In genomic region chr11:5059704-5060156, GRCm38 (mm10) we compare ENCODE assay signal across 8 mouse cellular contexts. TPM values are rescaled to one million over a fixed set of nuclear protein-coding genes. Genes with fewer than 3 reads are reported as not detected.
DNase-seq lines count a peak whose midpoint lies in the region; ATAC-seq and TF ChIP-seq lines count a peak whose summit lies in the region.

No protein-coding gene starts in this region.

- H3K4me2 ChIP-seq in liver, embryonic 12.5 days, result no peak overlapping the region
- no peak overlapping the region for H3K4me2 ChIP-seq in lung, postnatal 0 days (replicated peaks; ENCODE audit: low read depth, low read length)

- peaks cover 100% of the 10 kb centered on the region for H3K27me3 ChIP-seq in liver, embryonic 12.5 days (replicated peaks)
- H3K27me3 ChIP-seq in lung, postnatal 0 days (replicated peaks; ENCODE audit: insufficient read depth, low read length), result peaks cover 49% of the 10 kb centered on the region
- H3K27me3 ChIP-seq in splenic B cell, adult 2 months (ENCODE audit: control insufficient read depth, insufficient read depth, low read length, poor library complexity, severe bottlenecking), result no peaks in the 10 kb centered on the region

- peaks cover 43% of the 10 kb centered on the region for H3K4me1 ChIP-seq in liver, embryonic 12.5 days
- peaks cover 46% of the 10 kb centered on the region for H3K4me1 ChIP-seq in lung, postnatal 0 days (ENCODE audit: insufficient read depth, low read depth, low read length)

- TF ChIP-seq EP300 in lung, postnatal 0 days (IDR thresholded peaks at IDR 0.05), result no peak

- no peak overlapping the region for H3K4me3 ChIP-seq in liver, embryonic 12.5 days
- H3K4me3 ChIP-seq in lung, postnatal 0 days (ENCODE audit: low read depth, low read length), result no peak overlapping the region

- peak; percentile 89 for TF ChIP-seq CTCF in lung, postnatal 0 days (IDR thresholded peaks at IDR 0.05)

- no peak overlapping the region for H3K27ac ChIP-seq in liver, embryonic 12.5 days
- H3K27ac ChIP-seq in lung, postnatal 0 days (ENCODE audit: low read length), result no peak overlapping the region

- no peak overlapping the region for H3K9ac ChIP-seq in liver, embryonic 12.5 days
- no peak overlapping the region for H3K9ac ChIP-seq in lung, postnatal 0 days (replicated peaks; ENCODE audit: low read depth)

- peak; percentile 58 for DNase-seq in adrenal gland, postnatal 10 days
- DNase-seq in adrenal gland, adult 8-10 months, result no peak
- DNase-seq in liver, result peak; percentile 34
- peak; percentile 76 for DNase-seq in embryo, embryonic 10 days (ENCODE audit: low spot score)
- peak; percentile 78 for DNase-seq in induced T-regulatory cell, adult 2 months (ENCODE audit: low read depth)
- DNase-seq in lung, postnatal 0 days (ENCODE audit: low spot score), result peak; percentile 56
- peak; percentile 77 for DNase-seq in splenic B cell, adult 2 months (ENCODE audit: low read depth, low spot score)

- peaks cover 10% of the 10 kb centered on the region; the same call in 1 of the 2 replicates for H3K36me3 ChIP-seq in liver, embryonic 12.5 days
- H3K36me3 ChIP-seq in lung, postnatal 0 days (ENCODE audit: insufficient read depth, low read length), result peaks cover 4% of the 10 kb centered on the region; the same call in 1 of the 2 replicates
- H3K36me3 ChIP-seq in splenic B cell, adult 2 months (ENCODE audit: control insufficient read depth, insufficient read depth, low read length, poor library complexity, severe bottlenecking), result no peaks in the 10 kb centered on the region

- WGBS in liver, embryonic 12.5 days (ENCODE audit: insufficient replicate concordance), result 9% methylated on average over 27 of the region's 27 CpGs
- 12% methylated on average over 27 of the region's 27 CpGs for WGBS in lung, postnatal 0 days

- no peaks in the 10 kb centered on the region for H3K9me3 ChIP-seq in liver, embryonic 12.5 days (replicated peaks)
- no peaks in the 10 kb centered on the region for H3K9me3 ChIP-seq in lung, postnatal 0 days (ENCODE audit: low read length)

- ATAC-seq in liver, embryonic 12.5 days, result no peak
- no peak for ATAC-seq in lung, postnatal 0 days

RNA-seq across cellular contexts. Expression of gene Rasl10a, which starts 1.8 kb away (rescaled TPM):
- total RNA-seq in adrenal gland, postnatal 10 days (2021), result under 1 TPM; 0.33 to 0.97 TPM
- under 1 TPM; 0.42 to 0.95 (median 0.59) TPM for total RNA-seq in adrenal gland, adult 8-10 months (2022)
- polyA plus RNA-seq in liver, embryonic 12.5 days (2016; fragmentation: Nextera tagmentation; extraction: Ambion mirVana), result 0.77 and 1.1 TPM in 2 replicates
- polyA plus RNA-seq in lung, postnatal 0 days (2015; fragmentation: Nextera tagmentation; extraction: Ambion mirVana), result 2.3 and 2.5 TPM in 2 replicates

RNA-seq across cellular contexts. Expression of gene Gas2l1, which starts 5.4 kb away (rescaled TPM):
- 10 to 100 TPM; 28.0 to 32.8 TPM for total RNA-seq in adrenal gland, postnatal 10 days (2021)
- total RNA-seq in adrenal gland, adult 8-10 months (2022), result 10 to 100 TPM; 39.6 to 61.2 (median 53.6) TPM
- polyA plus RNA-seq in liver, embryonic 12.5 days (2016; fragmentation: Nextera tagmentation; extraction: Ambion mirVana), result 35.2 and 37.5 TPM in 2 replicates
- polyA plus RNA-seq in lung, postnatal 0 days (2015; fragmentation: Nextera tagmentation; extraction: Ambion mirVana), result 31.2 and 33.3 TPM in 2 replicates

RNA-seq across cellular contexts. Expression of gene Rhbdd3, which starts 39.0 kb away (rescaled TPM):
- total RNA-seq in adrenal gland, postnatal 10 days (2021), result 10 to 100 TPM; 18.5 to 24.5 TPM
- total RNA-seq in adrenal gland, adult 8-10 months (2022), result 10 to 100 TPM; 19.8 to 31.3 (median 24.4) TPM
- polyA plus RNA-seq in liver, embryonic 12.5 days (2016; fragmentation: Nextera tagmentation; extraction: Ambion mirVana), result 19.0 and 22.9 TPM in 2 replicates
- polyA plus RNA-seq in lung, postnatal 0 days (2015; fragmentation: Nextera tagmentation; extraction: Ambion mirVana), result 17.0 and 19.4 TPM in 2 replicates

RNA-seq across cellular contexts. Expression of gene Ewsr1, which starts 39.3 kb away (rescaled TPM):
- 100 to 1,000 TPM; 218 to 322 TPM for total RNA-seq in adrenal gland, postnatal 10 days (2021)
- 100 to 1,000 TPM; 207 to 451 (median 331) TPM for total RNA-seq in adrenal gland, adult 8-10 months (2022)
- 432 and 434 TPM in 2 replicates for polyA plus RNA-seq in liver, embryonic 12.5 days (2016; fragmentation: Nextera tagmentation; extraction: Ambion mirVana)
- 274 and 290 TPM in 2 replicates for polyA plus RNA-seq in lung, postnatal 0 days (2015; fragmentation: Nextera tagmentation; extraction: Ambion mirVana)
